Mouse (Mus musculus) olfactory bulb, adult 2 months (tissue): ENCODE measurements around the gene Acadl.

Source experiments
- CTCF ChIP-seq: fragments of 200-500 bp; IDR thresholded peaks from 2 replicates; pipeline ENCODE4 v1.5.1; 2012; ENCODE audit warnings: low read depth, mild to moderate bottlenecking, low read length, moderate library complexity; ENCODE audit not compliant: insufficient read depth
- POLR2A ChIP-seq: fragments of 200-500 bp; IDR thresholded peaks from 2 replicates; pipeline ENCODE4 v1.6.1; 2012; ENCODE audit warnings: mild to moderate bottlenecking, low read depth, low read length, moderate library complexity; ENCODE audit not compliant: insufficient read depth

DNA sequence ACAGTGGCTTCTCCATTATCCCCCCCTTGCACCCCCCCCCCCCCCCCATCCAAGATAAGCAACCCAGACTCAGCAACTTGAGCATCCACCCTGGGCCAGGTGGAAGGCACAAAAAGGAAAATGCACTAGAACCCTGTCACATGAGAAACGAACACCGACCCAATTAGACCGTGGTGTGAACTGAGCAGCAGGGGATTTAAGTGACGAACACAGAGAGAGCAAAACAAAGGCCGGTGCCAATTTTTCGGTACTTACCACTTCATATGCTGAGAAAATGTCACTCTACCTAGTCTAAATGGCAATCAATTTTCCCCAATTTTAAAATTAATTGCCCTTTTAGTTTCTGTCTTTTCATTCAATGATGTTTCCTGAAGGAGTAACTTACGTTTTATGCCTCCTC, 35.2 kb upstream of the Acadl start:
- no peak for TF ChIP-seq POLR2A
- no peak for TF ChIP-seq CTCF
